ENCODE assay signal across 8 mouse cellular contexts in the genomic region with DNA sequence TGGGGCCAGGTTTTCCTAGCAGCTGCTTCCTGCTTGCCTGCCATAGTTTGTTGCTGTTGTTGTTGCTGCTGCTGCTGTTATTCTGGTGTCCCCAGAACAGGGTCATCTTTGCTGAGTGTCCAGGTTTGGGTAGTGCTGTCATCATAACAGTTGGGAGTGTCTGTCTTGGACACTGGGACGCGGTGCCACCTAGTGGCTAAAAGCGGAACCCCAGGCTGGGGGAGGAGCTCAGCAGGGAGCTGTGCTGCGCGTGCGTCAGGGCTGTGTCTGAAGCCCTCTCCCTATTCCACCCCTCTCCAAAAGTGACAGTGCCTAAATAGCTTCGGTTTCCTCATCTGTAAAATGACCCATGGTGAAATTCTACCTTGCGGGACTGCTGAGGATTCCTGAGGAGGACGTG. TPM values are rescaled to one million over a fixed set of nuclear protein-coding genes. Genes with fewer than 3 reads are reported as not detected.
DNase-seq lines count a peak whose midpoint lies in the region; ATAC-seq and TF ChIP-seq lines count a peak whose summit lies in the region.

No protein-coding gene starts in this region.

- peaks cover 0 to 2% of the 10 kb centered on the region in 2 experiments; a peak in 1 of 4 replicates for H3K36me3 ChIP-seq in MEL (ENCODE audit: control insufficient read depth in 1 of 2, insufficient read depth in 2 of 2, low read length in 2 of 2)
- no peaks in the 10 kb centered on the region for H3K36me3 ChIP-seq in lung, embryonic 14.5 days (ENCODE audit: insufficient read depth)

- DNase-seq in MEL (ENCODE audit: low read depth, low spot score): peak; percentile 91
- peak; percentile 93 to 99 for DNase-seq in cerebellum, adult 2 months
- peak; percentile 88 for DNase-seq in forelimb bud, embryonic 11.5 days (ENCODE audit: low read depth, low spot score)
- DNase-seq in layer of hippocampus, adult 9-10 months (ENCODE audit: low spot score): peak; percentile 92
- peak; percentile 97 for DNase-seq in lung, embryonic 14.5 days
- DNase-seq in testis, postnatal 14 days (ENCODE audit: low spot score): peak; percentile 87

- peak overlapping the region; percentile 40 for H3K9ac ChIP-seq in MEL (ENCODE audit: control insufficient read depth, low read depth, low read length, poor library complexity, severe bottlenecking)
- no peak overlapping the region for H3K9ac ChIP-seq in lung, embryonic 14.5 days

- no peak for TF ChIP-seq EP300 in MEL (IDR thresholded peaks at IDR 0.05; ENCODE audit: low read depth in 1 of 2, low read length in 2 of 2)

- H3K4me1 ChIP-seq in MEL (ENCODE audit: control insufficient read depth in 1 of 2, insufficient read depth in 2 of 2, low read length in 2 of 2): peaks cover 0 to 5% of the 10 kb centered on the region in 2 experiments; a peak in 3 of 4 replicates
- H3K4me1 ChIP-seq in cerebellum, adult 2 months (ENCODE audit: control insufficient read depth, insufficient read depth, low read length): peaks cover 21% of the 10 kb centered on the region
- peaks cover 3% of the 10 kb centered on the region for H3K4me1 ChIP-seq in lung, embryonic 14.5 days (ENCODE audit: insufficient read depth)

- H3K27me3 ChIP-seq in MEL (ENCODE audit: control insufficient read depth in 1 of 2, insufficient read depth in 2 of 2, low read length in 2 of 2): no peaks in the 10 kb centered on the region
- no peaks in the 10 kb centered on the region for H3K27me3 ChIP-seq in cerebellum, adult 2 months (ENCODE audit: control insufficient read depth, insufficient read depth, low read length)
- peaks cover 8% of the 10 kb centered on the region; the same call in 1 of the 2 replicates for H3K27me3 ChIP-seq in lung, embryonic 14.5 days (ENCODE audit: insufficient read depth, low read length)

- TF ChIP-seq RAD21 in MEL (IDR thresholded peaks at IDR 0.05; ENCODE audit: low read depth, low read length): peak; percentile 77

- no peak for TF ChIP-seq POLR2A in MEL (IDR thresholded peaks at IDR 0.05; ENCODE audit: control insufficient read depth in 1 of 2, insufficient read depth in 1 of 2, low read depth in 1 of 2, low read length in 2 of 2, poor library complexity in 1 of 2)
- no peak for TF ChIP-seq POLR2A in cerebellum, adult 2 months (IDR thresholded peaks at IDR 0.05; ENCODE audit: borderline replicate concordance, insufficient read depth, low read length)

- H3K4me2 ChIP-seq in lung, embryonic 14.5 days: no peak overlapping the region

- 11% methylated on average over 9 of the region's 9 CpGs for WGBS in cerebellum, adult 2 months
- 11% methylated on average over 9 of the region's 9 CpGs for WGBS in lung, embryonic 14.5 days

- no peak overlapping the region for H3K27ac ChIP-seq in MEL (ENCODE audit: control insufficient read depth, low read depth, low read length)
- H3K27ac ChIP-seq in cerebellum, adult 2 months (ENCODE audit: insufficient read depth, low read length): peak overlapping the region; percentile 40
- no peak overlapping the region for H3K27ac ChIP-seq in lung, embryonic 14.5 days (ENCODE audit: low read depth)

- TF ChIP-seq CTCF in MEL (IDR thresholded peaks at IDR 0.05 in 2 of 3, conservative IDR thresholded peaks at IDR 0.05 in 1 of 3; ENCODE audit: control insufficient read depth in 1 of 3, insufficient read depth in 1 of 3, low read depth in 2 of 3, low read length in 3 of 3, poor library complexity in 1 of 3, severe bottlenecking in 1 of 3): peak; percentile 96 to 98 (median 97)
- TF ChIP-seq CTCF in cerebellum, adult 2 months (IDR thresholded peaks at IDR 0.05; ENCODE audit: borderline replicate concordance, insufficient read depth, low read depth, low read length): peak; percentile 98
- TF ChIP-seq CTCF in lung, embryonic 14.5 days (IDR thresholded peaks at IDR 0.05; ENCODE audit: low read depth): peak; percentile 98

- H3K79me2 ChIP-seq in MEL (ENCODE audit: control insufficient read depth, insufficient read depth, low read length, poor library complexity): no peaks in the 10 kb centered on the region

- no peaks in the 10 kb centered on the region for H3K9me3 ChIP-seq in MEL (replicated peaks; ENCODE audit: insufficient read depth, low read length)
- no peaks in the 10 kb centered on the region for H3K9me3 ChIP-seq in lung, embryonic 14.5 days (ENCODE audit: low read depth, low read length)

- peak; percentile 87 to 89 for ATAC-seq in hematopoietic stem cell, adult 5-6 weeks (replicated peaks in 1 of 2; ENCODE audit: insufficient read depth in 1 of 2, low FRiP score in 2 of 2, low TSS enrichment in 1 of 2, low read depth in 1 of 2, poor library complexity in 2 of 2, severe bottlenecking in 2 of 2)
- ATAC-seq in lung, embryonic 14.5 days (ENCODE audit: insufficient read depth): peak; percentile 75
- peak; percentile 89 for ATAC-seq in neutrophil, adult 5-6 weeks (ENCODE audit: extremely low read depth, insufficient number of reproducible peaks, low FRiP score, poor library complexity, severe bottlenecking)

- H3K4me3 ChIP-seq in MEL (ENCODE audit: control insufficient read depth in 1 of 2, insufficient read depth in 1 of 2, low read depth in 2 of 2, low read length in 2 of 2): no peak overlapping the region
- no peak overlapping the region for H3K4me3 ChIP-seq in cerebellum, adult 2 months (replicated peaks; ENCODE audit: insufficient read depth, low read depth, low read length)
- no peak overlapping the region for H3K4me3 ChIP-seq in lung, embryonic 14.5 days (ENCODE audit: low read depth, low read length)

TF ChIP-seq in MEL, 35 proteins besides CTCF, POLR2A, EP300 and RAD21:
- 0 out of 2 replicates have a peak, but pooled peaks have one; percentile 27 for TF ChIP-seq ZNF384 (IDR thresholded peaks at IDR 0.05; ENCODE audit: low read depth, low read length)
- TF ChIP-seq ZC3H11A (IDR thresholded peaks at IDR 0.05; ENCODE audit: low read depth, low read length): peak; percentile 41
- peak; percentile 80 for TF ChIP-seq SMC3 (IDR thresholded peaks at IDR 0.05; ENCODE audit: low read depth, low read length)
- TF ChIP-seq CHD2 (IDR thresholded peaks at IDR 0.05; ENCODE audit: low read length): no peak
- TF ChIP-seq NELFE (IDR thresholded peaks at IDR 0.05; ENCODE audit: low read depth, low read length): peak; percentile 37; the same call in 1 of the 2 replicates
- peak; percentile 46; the same call in 1 of the 2 replicates for TF ChIP-seq HCFC1 (IDR thresholded peaks at IDR 0.05; ENCODE audit: low read depth, low read length)
- TF ChIP-seq NRF1 (IDR thresholded peaks at IDR 0.05; ENCODE audit: insufficient read depth, low read depth, low read length, poor library complexity, severe bottlenecking): peak; percentile 98
- peak; percentile 69; the same call in 1 of the 2 replicates for TF ChIP-seq SIN3A (IDR thresholded peaks at IDR 0.05; ENCODE audit: low read length)
- TF ChIP-seq MAX (IDR thresholded peaks at IDR 0.05; ENCODE audit: low read length): peak; percentile 39; the same call in 1 of the 2 replicates
- no peak for TF ChIP-seq TCF12 (IDR thresholded peaks at IDR 0.05; ENCODE audit: low read depth, low read length)
- no peak for TF ChIP-seq POLR2AphosphoS2 (IDR thresholded peaks at IDR 0.05; ENCODE audit: low read length)
- no peak for TF ChIP-seq ELF1 (IDR thresholded peaks at IDR 0.05; ENCODE audit: low read depth, low read length)
- peak; percentile 66; the same call in 1 of the 2 replicates for TF ChIP-seq MAZ (IDR thresholded peaks at IDR 0.05; ENCODE audit: low read depth, low read length)

RNA-seq across cellular contexts. Expression of a gene that starts 7.1 kb away (rescaled TPM):
- total RNA-seq in MEL (2012; rRNA removed): 1.4 and 1.7 TPM in 2 replicates
- 1 to 10 TPM in 1 of 2 experiments, not detected in 1; 2.2 TPM for polyA plus RNA-seq in MEL (2012; ENCODE audit: insufficient read depth in 1 of 2, insufficient read length in 2 of 2, low read depth in 1 of 2, low replicate concordance in 2 of 2, missing spikeins in 1 of 2)
- polyA plus RNA-seq in cerebellum, adult 2 months (2012; rRNA removed): 16.1 and 16.2 TPM in 2 replicates
- total RNA-seq in hematopoietic stem cell, adult 5-6 weeks (2017): 3.8 and 7.4 TPM in 2 replicates
- polyA plus RNA-seq in lung, embryonic 14.5 days (2014; fragmentation: Nextera tagmentation; extraction: Ambion mirVana): 4.5 and 4.6 TPM in 2 replicates
- total RNA-seq in neutrophil, adult 5-6 weeks (2017): 4.5 and 5.5 TPM in 2 replicates

RNA-seq across cellular contexts. Expression of a gene that starts 15.4 kb away (rescaled TPM):
- 11.3 and 14.4 TPM in 2 replicates for total RNA-seq in MEL (2012; rRNA removed)
- polyA plus RNA-seq in MEL (2012; ENCODE audit: insufficient read depth in 1 of 2, insufficient read length in 2 of 2, low read depth in 1 of 2, low replicate concordance in 2 of 2, missing spikeins in 1 of 2): 10 to 100 TPM in 1 of 2 experiments, not detected in 1; 29.1 TPM
- 98.5 and 105 TPM in 2 replicates for polyA plus RNA-seq in cerebellum, adult 2 months (2012; rRNA removed)
- 21.5 and 26.3 TPM in 2 replicates for total RNA-seq in hematopoietic stem cell, adult 5-6 weeks (2017)
- polyA plus RNA-seq in lung, embryonic 14.5 days (2014; fragmentation: Nextera tagmentation; extraction: Ambion mirVana): 42.3 and 44.1 TPM in 2 replicates
- total RNA-seq in neutrophil, adult 5-6 weeks (2017): 1.7 and 3.4 TPM in 2 replicates

RNA-seq across cellular contexts. Expression of a gene that starts 15.8 kb away (rescaled TPM):
- 47.5 and 51.8 TPM in 2 replicates for total RNA-seq in MEL (2012; rRNA removed)
- 10 to 100 TPM in 1 of 2 experiments, not detected in 1; 62.9 TPM for polyA plus RNA-seq in MEL (2012; ENCODE audit: insufficient read depth in 1 of 2, insufficient read length in 2 of 2, low read depth in 1 of 2, low replicate concordance in 2 of 2, missing spikeins in 1 of 2)
- polyA plus RNA-seq in cerebellum, adult 2 months (2012; rRNA removed): 45.3 and 45.5 TPM in 2 replicates
- 29.8 and 38.8 TPM in 2 replicates for total RNA-seq in hematopoietic stem cell, adult 5-6 weeks (2017)
- 44.2 and 45.0 TPM in 2 replicates for polyA plus RNA-seq in lung, embryonic 14.5 days (2014; fragmentation: Nextera tagmentation; extraction: Ambion mirVana)
- total RNA-seq in neutrophil, adult 5-6 weeks (2017): 14.1 and 16.7 TPM in 2 replicates

RNA-seq across cellular contexts. Expression of a gene that starts 24.9 kb away (rescaled TPM):
- 62.6 and 66.7 TPM in 2 replicates for total RNA-seq in MEL (2012; rRNA removed)
- 100 to 1,000 TPM in 1 of 2 experiments, not detected in 1; 155 TPM for polyA plus RNA-seq in MEL (2012; ENCODE audit: insufficient read depth in 1 of 2, insufficient read length in 2 of 2, low read depth in 1 of 2, low replicate concordance in 2 of 2, missing spikeins in 1 of 2)
- 117 and 120 TPM in 2 replicates for polyA plus RNA-seq in cerebellum, adult 2 months (2012; rRNA removed)
- total RNA-seq in hematopoietic stem cell, adult 5-6 weeks (2017): 27.4 and 32.7 TPM in 2 replicates
- 118 and 123 TPM in 2 replicates for polyA plus RNA-seq in lung, embryonic 14.5 days (2014; fragmentation: Nextera tagmentation; extraction: Ambion mirVana)
- total RNA-seq in neutrophil, adult 5-6 weeks (2017): 46.6 and 57.8 TPM in 2 replicates

RNA-seq across cellular contexts. Expression of a gene that starts 31.2 kb away (rescaled TPM):
- total RNA-seq in MEL (2012; rRNA removed): 550 and 567 TPM in 2 replicates
- polyA plus RNA-seq in MEL (2012; ENCODE audit: insufficient read depth in 1 of 2, insufficient read length in 2 of 2, low read depth in 1 of 2, low replicate concordance in 2 of 2, missing spikeins in 1 of 2): 1,000 to 10,000 TPM in 1 of 2 experiments, not detected in 1; 1,110 TPM
- polyA plus RNA-seq in cerebellum, adult 2 months (2012; rRNA removed): 343 and 394 TPM in 2 replicates
- 1,472 and 1,879 TPM in 2 replicates for total RNA-seq in hematopoietic stem cell, adult 5-6 weeks (2017)
- polyA plus RNA-seq in lung, embryonic 14.5 days (2014; fragmentation: Nextera tagmentation; extraction: Ambion mirVana): 886 and 920 TPM in 2 replicates
- total RNA-seq in neutrophil, adult 5-6 weeks (2017): 690 and 751 TPM in 2 replicates
